14 mouse cellular contexts compared by ENCODE assay signal in the genomic region with DNA sequence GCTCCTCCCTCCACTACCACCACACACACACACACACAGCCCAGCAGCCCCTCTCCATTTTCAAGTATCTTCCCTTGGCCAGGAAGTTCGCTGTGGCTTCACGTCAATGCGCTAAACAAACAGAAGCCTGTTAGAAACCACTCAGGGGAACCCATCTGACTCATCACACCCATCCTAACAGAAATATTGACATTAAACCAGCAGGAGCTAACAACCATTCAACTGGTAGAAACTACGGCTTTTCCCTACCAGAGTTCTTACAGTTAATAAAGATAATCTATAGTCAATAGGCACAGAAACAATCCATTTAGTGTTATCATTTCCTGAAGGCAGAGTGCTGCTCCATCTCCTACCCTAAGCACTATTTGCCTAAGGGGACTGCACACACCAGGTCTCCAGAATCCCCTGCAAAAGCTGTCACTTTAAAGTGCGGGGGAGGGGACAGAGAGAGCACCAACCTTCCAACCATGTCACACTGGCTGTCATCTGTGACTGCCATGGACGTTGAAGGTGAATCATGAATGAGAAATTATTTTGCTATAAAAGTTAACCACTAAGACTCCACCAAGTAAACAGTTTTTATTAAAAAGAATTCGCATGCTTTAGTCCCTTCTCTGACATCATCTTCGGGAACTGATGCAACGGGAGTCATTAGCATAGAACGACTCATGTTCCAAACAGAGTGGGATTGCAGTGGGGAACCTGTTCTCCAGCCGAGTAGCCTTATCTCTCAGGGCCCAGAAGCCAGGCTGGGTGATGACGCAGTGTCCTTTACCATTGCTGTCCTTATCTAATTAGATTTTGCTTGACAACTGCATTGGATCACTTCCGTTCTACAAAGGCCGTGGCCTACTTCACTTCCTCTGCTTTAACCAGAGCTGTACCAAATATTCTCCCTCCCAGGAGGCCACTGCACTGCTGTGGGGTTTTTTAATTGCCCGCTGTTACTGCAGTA.
DNase-seq lines count a peak whose midpoint lies in the region; ATAC-seq lines count a peak whose summit lies in the region.
"Had no signal": no experiment of that assay in that cellular context is flagged by ENCODE, and none has a peak within 500 bp of the region (broad histone marks: within the 10 kb centered on the region; RNA-seq: fewer than 3 reads in every experiment).

No protein-coding gene starts in this region.

- no peak overlapping the region for H3K9ac ChIP-seq in liver, embryonic 13.5 days
- no peak overlapping the region for H3K9ac ChIP-seq in hindbrain, embryonic 12.5 days
- H3K9ac ChIP-seq: embryonic facial prominence, embryonic 13.5 days had no signal

- 15% methylated on average over 15 of the region's 15 CpGs for WGBS in liver, embryonic 13.5 days (ENCODE audit: insufficient replicate concordance)
- 76% methylated on average over 15 of the region's 15 CpGs for WGBS in hindbrain, embryonic 12.5 days

- H3K27me3 ChIP-seq in liver, embryonic 13.5 days = no peaks in the 10 kb centered on the region
- H3K27me3 ChIP-seq in hindbrain, embryonic 12.5 days = no peaks in the 10 kb centered on the region
- H3K27me3 ChIP-seq: embryonic facial prominence, embryonic 13.5 days had no signal

- DNase-seq in heart, adult 11 months = peak; percentile 61
- DNase-seq in heart, adult 8-10 months (ENCODE audit: low spot score) = no peak
- DNase-seq in 3T3-L1 (ENCODE audit: low read depth, low spot score) = peak; percentile 7
- peak; percentile 84 for DNase-seq in MN1 (ENCODE audit: low spot score)
- DNase-seq in liver, embryonic 13.5 days = peak; percentile 20
- DNase-seq in urinary bladder, postnatal 14 days (ENCODE audit: low spot score) = no peak
- no peak for DNase-seq in left cerebral cortex, postnatal 25 days (ENCODE audit: low spot score in 2 of 2)
- DNase-seq: cerebellum, adult 11-12 months; gastrocnemius, postnatal 25 days; lung, postnatal 14 days had no signal

- no peak overlapping the region for H3K4me3 ChIP-seq in liver, embryonic 13.5 days (replicated peaks)
- no peak overlapping the region for H3K4me3 ChIP-seq in hindbrain, embryonic 12.5 days
- H3K4me3 ChIP-seq: embryonic facial prominence, embryonic 13.5 days had no signal

- H3K4me1 ChIP-seq in liver, embryonic 13.5 days (replicated peaks) = peaks cover 19% of the 10 kb centered on the region
- 0 out of 2 replicates have a peak, but pooled peaks cover 2% of the 10 kb centered on the region for H3K4me1 ChIP-seq in hindbrain, embryonic 12.5 days
- H3K4me1 ChIP-seq: embryonic facial prominence, embryonic 13.5 days had no signal

- H3K36me3 ChIP-seq in liver, embryonic 13.5 days = no peaks in the 10 kb centered on the region
- H3K36me3 ChIP-seq in hindbrain, embryonic 12.5 days = no peaks in the 10 kb centered on the region
- H3K36me3 ChIP-seq: embryonic facial prominence, embryonic 13.5 days had no signal

- no peaks in the 10 kb centered on the region for H3K9me3 ChIP-seq in liver, embryonic 13.5 days (replicated peaks)
- no peaks in the 10 kb centered on the region for H3K9me3 ChIP-seq in hindbrain, embryonic 12.5 days (replicated peaks)
- H3K9me3 ChIP-seq: embryonic facial prominence, embryonic 13.5 days had no signal

- intact Hi-C loops in left cerebral cortex, postnatal 25 days (cut with DNase I) = no loop called here

- H3K27ac ChIP-seq in liver, embryonic 13.5 days = no peak overlapping the region
- H3K27ac ChIP-seq in hindbrain, embryonic 12.5 days = no peak overlapping the region
- H3K27ac ChIP-seq: embryonic facial prominence, embryonic 13.5 days had no signal

- H3K4me2 ChIP-seq in liver, embryonic 13.5 days = 0 out of 2 replicates have a peak overlapping the region, but pooled peaks have one; percentile 1
- no peak overlapping the region for H3K4me2 ChIP-seq in hindbrain, embryonic 12.5 days (replicated peaks)
- H3K4me2 ChIP-seq: embryonic facial prominence, embryonic 13.5 days had no signal

- ATAC-seq in liver, embryonic 13.5 days (ENCODE audit: low read depth) = peak; percentile 80
- ATAC-seq in hindbrain, embryonic 12.5 days (ENCODE audit: low FRiP score) = no peak
- ATAC-seq: forebrain, embryonic 16.5 days; inflammation-experienced regulatory T-cells, adult 6 months had no signal

Comparison
In these comparisons a context has a peak if more than half of its experiments do, and no peak if none do; other contexts are left out.
1. DNase-seq: peak in heart, adult 11 months (single experiment), 3T3-L1 (single experiment), MN1 (single experiment) and liver, embryonic 13.5 days (single experiment); none in heart, adult 8-10 months (single experiment), urinary bladder, postnatal 14 days (single experiment) and left cerebral cortex, postnatal 25 days (0 of 2).